Mouse (Mus musculus) CH12.LX (cell line): ENCODE results near the gene Agpat3. TPM values are rescaled to one million over a fixed set of nuclear protein-coding genes. Genes with fewer than 3 reads are reported as not detected.

Experiments used
- DNase-seq: peaks from one replicate; pipeline ENCODE4 v3.0.0-alpha.2; 2013; ENCODE audit errors: extremely low read depth
- H3K27ac ChIP-seq: 2 replicates; pipeline ENCODE4 v1.5.1; 2012; ENCODE audit warnings: low read depth, mild to moderate bottlenecking, control low read depth, moderate library complexity; ENCODE audit not compliant: insufficient read depth
- H3K27me3 ChIP-seq: replicated peaks from 2 replicates; pipeline ENCODE3; 2012; ENCODE audit warnings: inconsistent platforms
- H3K36me3 ChIP-seq, 2 experiments: replicated peaks in 1 of 2; 2 replicates each; pipeline versions ENCODE3 to v1.6.1; 2012; ENCODE audit warnings: inconsistent platforms in 1 of 2, low read length in 1 of 2, mild to moderate bottlenecking in 1 of 2, mixed read lengths in 1 of 2, moderate library complexity in 1 of 2; ENCODE audit not compliant: control insufficient read depth in 1 of 2, insufficient read depth in 1 of 2
- H3K4me1 ChIP-seq, 2 experiments: 2 replicates each; pipeline ENCODE4 v1.6.1; 2012; ENCODE audit warnings: inconsistent platforms in 1 of 2, moderate library complexity in 1 of 2; ENCODE audit not compliant: insufficient read depth in 2 of 2, control insufficient read depth in 1 of 2
- H3K4me2 ChIP-seq: 2 replicates; pipeline ENCODE4 v1.6.1; 2012; ENCODE audit warnings: low read depth, mild to moderate bottlenecking, control low read depth; ENCODE audit not compliant: poor library complexity, insufficient read depth, severe bottlenecking
- H3K4me3 ChIP-seq, 3 experiments: fragments of 150-350 bp in 1 of 3; sonication (generic) in 1 of 3; replicated peaks in 1 of 3; 2 replicates each; pipeline versions ENCODE3 to v1.5.1; 2011 to 2012; ENCODE audit warnings: low read depth in 2 of 3, low read length in 2 of 3, mild to moderate bottlenecking in 2 of 3, moderate library complexity in 2 of 3, control low read depth in 1 of 3, improper control_type of control experiment in 1 of 3, inconsistent platforms in 1 of 3, mixed read lengths in 1 of 3; ENCODE audit not compliant: poor library complexity in 1 of 3
- H3K79me2 ChIP-seq: replicated peaks from 2 replicates; pipeline ENCODE4 v1.6.1; 2012; ENCODE audit warnings: mild to moderate bottlenecking, moderate library complexity; ENCODE audit not compliant: control insufficient read depth, poor library complexity, insufficient read depth, severe bottlenecking; ENCODE audit errors: extremely low read depth
- H3K9ac ChIP-seq: 2 replicates; pipeline ENCODE4 v1.6.1; 2012; ENCODE audit warnings: low read depth, mild to moderate bottlenecking, control low read depth, moderate library complexity; ENCODE audit not compliant: insufficient read depth
- H3K9me3 ChIP-seq: replicated peaks from 2 replicates; pipeline ENCODE3; 2012; ENCODE audit warnings: low read length, inconsistent platforms, mixed read lengths
- BHLHE40 ChIP-seq: IDR thresholded peaks from 2 replicates; pipeline ENCODE4 v1.6.1; 2011; ENCODE audit warnings: mild to moderate bottlenecking, low read depth, low read length, improper control_type of control experiment
- CTCF ChIP-seq, 2 experiments: IDR thresholded peaks in 1 of 2; conservative IDR thresholded peaks in 1 of 2; 2 replicates each; pipeline ENCODE4 v1.5.1; 2011 to 2012; ENCODE audit warnings: low read depth in 2 of 2, low read length in 2 of 2, improper control_type of control experiment in 1 of 2, inconsistent platforms in 1 of 2, mild to moderate bottlenecking in 1 of 2, moderate library complexity in 1 of 2
- E2F4 ChIP-seq: IDR thresholded peaks from 2 replicates; pipeline ENCODE4 v1.6.1; 2011; ENCODE audit warnings: low read depth, low read length, improper control_type of control experiment; ENCODE audit not compliant: insufficient replicate concordance
- ELF1 ChIP-seq: IDR thresholded peaks from 2 replicates; pipeline ENCODE4 v1.6.1; 2014; ENCODE audit warnings: low read depth, mild to moderate bottlenecking, inconsistent platforms, low read length, improper control_type of control experiment
- ETS1 ChIP-seq: conservative IDR thresholded peaks from 2 replicates; pipeline ENCODE4 v1.6.1; 2012; ENCODE audit warnings: low read depth, mild to moderate bottlenecking, inconsistent platforms, low read length, improper control_type of control experiment, moderate library complexity
- GABPA ChIP-seq: IDR thresholded peaks from 2 replicates; pipeline ENCODE4 v1.6.1; 2012; ENCODE audit warnings: low read depth, low read length, improper control_type of control experiment, inconsistent platforms; ENCODE audit not compliant: insufficient replicate concordance
- HCFC1 ChIP-seq: IDR thresholded peaks from 2 replicates; pipeline ENCODE4 v1.6.1; 2012; ENCODE audit warnings: low read depth, mild to moderate bottlenecking, inconsistent platforms, low read length, improper control_type of control experiment
- IRF4 ChIP-seq: IDR thresholded peaks from 2 replicates; pipeline ENCODE4 v1.6.1; 2014; ENCODE audit warnings: low read depth, mild to moderate bottlenecking, inconsistent platforms, low read length, improper control_type of control experiment
- JUN ChIP-seq: IDR thresholded peaks from 2 replicates; pipeline ENCODE4 v1.6.1; 2011; ENCODE audit warnings: low read depth, mild to moderate bottlenecking, low read length, improper control_type of control experiment, moderate library complexity; ENCODE audit not compliant: insufficient read depth
- KAT2A ChIP-seq: IDR thresholded peaks from 2 replicates; pipeline ENCODE4 v1.6.1; 2012; ENCODE audit warnings: low read length, improper control_type of control experiment, inconsistent platforms; ENCODE audit not compliant: insufficient replicate concordance
- MAZ ChIP-seq: IDR thresholded peaks from 2 replicates; pipeline ENCODE4 v1.6.1; 2012; ENCODE audit warnings: low read depth, mild to moderate bottlenecking, inconsistent platforms, low read length, improper control_type of control experiment, moderate library complexity
- MEF2A ChIP-seq: IDR thresholded peaks from 2 replicates; pipeline ENCODE4 v1.6.1; 2014; ENCODE audit warnings: low read depth, mild to moderate bottlenecking, inconsistent platforms, low read length, improper control_type of control experiment, borderline replicate concordance
- NRF1 ChIP-seq: IDR thresholded peaks from 2 replicates; pipeline ENCODE4 v1.6.1; 2014; ENCODE audit warnings: low read depth, mild to moderate bottlenecking, inconsistent platforms, low read length, improper control_type of control experiment, moderate library complexity
- POLR2A ChIP-seq: IDR thresholded peaks from 2 replicates; pipeline ENCODE4 v1.6.1; 2011; ENCODE audit warnings: low read depth, mild to moderate bottlenecking, improper control_type of control experiment, low read length
- RAD21 ChIP-seq: IDR thresholded peaks from 2 replicates; pipeline ENCODE4 v1.6.1; 2011; ENCODE audit warnings: low read depth, mild to moderate bottlenecking, low read length, improper control_type of control experiment, moderate library complexity
- SIN3A ChIP-seq: IDR thresholded peaks from 2 replicates; pipeline ENCODE4 v1.6.1; 2012; ENCODE audit warnings: low read length, improper control_type of control experiment, inconsistent platforms
- SMC3 ChIP-seq: IDR thresholded peaks from 2 replicates; pipeline ENCODE4 v1.6.1; 2011; ENCODE audit warnings: low read depth, low read length, improper control_type of control experiment
- TCF12 ChIP-seq: IDR thresholded peaks from 2 replicates; pipeline ENCODE4 v1.6.1; 2014; ENCODE audit warnings: low read depth, mild to moderate bottlenecking, inconsistent platforms, low read length, improper control_type of control experiment
- UBTF ChIP-seq: IDR thresholded peaks from 2 replicates; pipeline ENCODE4 v1.6.1; 2012; ENCODE audit warnings: low read depth, mild to moderate bottlenecking, inconsistent platforms, low read length, improper control_type of control experiment, moderate library complexity
- USF2 ChIP-seq: conservative IDR thresholded peaks from 2 replicates; pipeline ENCODE4 v1.6.1; 2011; ENCODE audit warnings: low read depth, low read length, improper control_type of control experiment
- ZC3H11A ChIP-seq: IDR thresholded peaks from 2 replicates; pipeline ENCODE4 v1.6.1; 2012; ENCODE audit warnings: low read depth, mild to moderate bottlenecking, inconsistent platforms, low read length, improper control_type of control experiment
- ZKSCAN1 ChIP-seq: IDR thresholded peaks from 2 replicates; pipeline ENCODE4 v1.6.1; 2012; ENCODE audit warnings: low read depth, inconsistent platforms, low read length, improper control_type of control experiment, borderline replicate concordance
- ZNF384 ChIP-seq: IDR thresholded peaks from 2 replicates; pipeline ENCODE4 v1.6.1; 2012; ENCODE audit warnings: low read depth, low read length, improper control_type of control experiment, inconsistent platforms
- dilution Hi-C: fragments of 300-500 bp; cut with MboI; formaldehyde crosslinking; loops from 2 replicates; pipeline ENCODE4 v1.14.3; 2020; ENCODE audit warnings: low sequenced_read_pairs; ENCODE audit not compliant: extremely low pct_unique_long_range_greater_than_20kb, extremely low pct_ligation_motif_present
- in situ Hi-C: fragments of 300-500 bp; cut with MboI; formaldehyde crosslinking; loops from 3 replicates; pipeline ENCODE4 v1.14.3; 2019; ENCODE audit warnings: low sequenced_read_pairs, low pct_ligation_motif_present, low pct_unique_long_range_greater_than_20kb, mixed read lengths
- polyA plus RNA-seq: library from polyadenylated mRNA; unstranded; fragments of >175 nt; gene quantifications from 2 replicates; pipeline ENCODE4 v1.2.1, GENCODE M21; 2012; ENCODE audit warnings: low read depth; ENCODE audit not compliant: insufficient read length
- total RNA-seq, 2 experiments: library from RNA; depleted of rRNA; stranded (reverse); fragments of 300-350 nt in 1 of 2; fragments of >200 nt in 1 of 2; gene quantifications; 2 replicates each; pipeline ENCODE4 v1.2.3; 2012 to 2014

Gene Agpat3
- total and polyA plus RNA-seq, 3 experiments = 36.7 to 67.2 (median 63.1) TPM

DNA sequence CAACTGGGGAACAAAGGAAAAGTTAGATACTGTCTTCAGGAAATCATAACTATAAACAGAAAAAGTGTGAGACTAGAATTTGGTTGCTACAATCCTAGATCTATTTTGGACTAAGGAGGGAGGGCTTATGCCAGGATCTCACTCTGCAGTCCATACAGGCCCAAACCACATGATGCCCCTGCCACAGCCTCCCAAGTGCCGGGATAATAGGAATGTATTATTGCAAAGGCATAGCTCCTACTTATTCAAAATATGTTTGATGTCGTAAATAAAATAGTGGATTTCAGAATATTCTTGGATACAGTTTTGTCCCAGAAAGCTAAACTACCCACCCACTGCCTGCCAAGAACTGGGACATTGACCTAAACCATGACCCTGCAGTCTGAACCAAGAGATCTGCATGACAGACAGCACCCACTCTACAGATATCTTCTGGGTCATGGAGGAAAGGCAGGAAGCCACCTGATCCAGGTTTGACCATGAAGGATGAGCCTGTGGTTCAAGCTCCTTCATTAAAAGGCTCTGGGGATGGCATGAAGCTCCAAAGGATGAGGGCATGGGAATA lies 24.2 kb downstream of the Agpat3 start:
- H3K4me2 ChIP-seq = no peak overlapping the region
- TF ChIP-seq KAT2A (no peak), ZC3H11A (no peak), UBTF (no peak), ETS1 (no peak), E2F4 (no peak), IRF4 (no peak), JUN (no peak), SIN3A (no peak), USF2 (no peak), MEF2A (no peak), RAD21 (no peak), HCFC1 (no peak), BHLHE40 (no peak), TCF12 (no peak), ELF1 (no peak), ZKSCAN1 (no peak), GABPA (no peak), CTCF (conservative IDR thresholded peaks at IDR 0.05 in 1 of 2, IDR thresholded peaks at IDR 0.05 in 1 of 2; ENCODE audit: low read depth in 2 of 2, low read length in 2 of 2) (no peak), POLR2A (no peak)
- H3K4me3 ChIP-seq = no peak overlapping the region
- H3K9ac ChIP-seq = no peak overlapping the region
- no peak for DNase-seq
- no peaks in the 10 kb centered on the region for H3K27me3 ChIP-seq
- in situ Hi-C loops (no loop called here), dilution Hi-C loops (no loop called here)
- H3K27ac ChIP-seq = no peak overlapping the region
- no peaks in the 10 kb centered on the region for H3K9me3 ChIP-seq
- peaks cover 0 to 36% of the 10 kb centered on the region in 2 experiments for H3K36me3 ChIP-seq
- no peaks in the 10 kb centered on the region; the same call in 1 of the 2 replicates for H3K79me2 ChIP-seq
- peaks cover 7 to 17% of the 10 kb centered on the region in 2 experiments; a peak in 3 of 4 replicates for H3K4me1 ChIP-seq

DNA sequence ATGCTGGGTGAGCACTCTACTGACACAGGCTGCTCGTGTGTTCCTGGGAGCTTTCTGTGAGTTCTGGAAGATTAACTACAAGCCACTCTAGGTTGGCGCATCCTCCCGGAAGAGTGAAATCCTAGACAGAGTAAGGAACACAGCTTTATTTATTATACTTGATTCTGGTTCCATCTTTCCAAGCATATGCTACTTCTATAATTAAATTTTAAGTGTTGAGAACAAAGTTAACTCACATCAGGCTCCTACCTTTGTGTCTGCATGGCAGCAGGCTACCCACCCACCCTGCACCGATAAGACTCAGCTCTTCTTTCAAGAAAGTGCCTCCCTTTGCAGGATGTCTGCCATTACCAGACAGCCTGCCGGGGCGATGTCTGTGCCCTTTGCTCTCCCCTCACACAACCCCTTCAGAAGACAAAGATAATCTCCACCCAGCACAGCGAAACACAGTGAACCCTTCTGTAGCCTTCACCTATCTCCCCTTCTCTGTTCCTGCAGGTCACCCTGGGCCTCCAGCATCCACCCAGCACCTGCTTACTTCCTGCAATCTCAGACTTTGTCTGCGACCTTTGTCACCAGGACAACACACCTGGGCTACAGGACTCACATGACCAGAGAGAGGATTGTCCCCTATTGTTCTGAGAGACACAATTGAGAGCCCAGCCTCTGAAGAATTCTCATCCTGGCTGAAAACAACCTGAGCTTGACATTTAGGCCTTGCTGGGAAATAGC lies 26.2 kb downstream of the Agpat3 start:
- in situ Hi-C loops = no loop called here
- H3K9ac ChIP-seq = no peak overlapping the region
- no peak overlapping the region for H3K27ac ChIP-seq
- dilution Hi-C loops = no loop called here
- H3K4me1 ChIP-seq = peaks cover 0 to 11% of the 10 kb centered on the region in 2 experiments; a peak in 2 of 4 replicates
- no peak for TF ChIP-seq KAT2A
- no peak for TF ChIP-seq NRF1
- no peak for TF ChIP-seq ETS1
- TF ChIP-seq POLR2A = no peak
- no peak for TF ChIP-seq E2F4
- TF ChIP-seq HCFC1 = no peak
- no peak for TF ChIP-seq GABPA
- TF ChIP-seq SMC3 = no peak
- no peak for TF ChIP-seq MAZ
- TF ChIP-seq ZNF384 = no peak
- TF ChIP-seq CTCF (conservative IDR thresholded peaks at IDR 0.05 in 1 of 2, IDR thresholded peaks at IDR 0.05 in 1 of 2; ENCODE audit: low read depth in 2 of 2, low read length in 2 of 2) = no peak
- no peak for TF ChIP-seq ZKSCAN1
- no peak overlapping the region for H3K4me2 ChIP-seq
- DNase-seq = no peak
- no peaks in the 10 kb centered on the region for H3K79me2 ChIP-seq
- peaks cover 0 to 36% of the 10 kb centered on the region in 2 experiments for H3K36me3 ChIP-seq
- no peaks in the 10 kb centered on the region for H3K9me3 ChIP-seq
- H3K27me3 ChIP-seq = no peaks in the 10 kb centered on the region
- H3K4me3 ChIP-seq = no peak overlapping the region
